Mouse (Mus musculus) embryo, embryonic 10 days (tissue): ENCODE measurements around the gene Tm6sf2.

Experiments
- DNase-seq: peaks from one replicate; pipeline ENCODE4 v3.0.0-alpha.2; 2015; ENCODE audit warnings: low spot score

Gene Tm6sf2

GRCm38 (mm10) chr8:70089296-70089960 lies 16.7 kb downstream of the Tm6sf2 start:
- DNase-seq, result peak; percentile 28

GRCm38 (mm10) chr8:70092786-70093185 lies 20.1 kb downstream of the Tm6sf2 start:
- no peak for DNase-seq

GRCm38 (mm10) chr8:70099276-70099675 lies 26.6 kb downstream of the Tm6sf2 start:
- DNase-seq, result no peak

- no peak for DNase-seq
These were observed 27.5 kb downstream of the Tm6sf2 start for GRCm38 (mm10) chr8:70100241-70100640.

- DNase-seq, result peak; percentile 57
These were observed 31.8 kb downstream of the Tm6sf2 start for GRCm38 (mm10) chr8:70104506-70104905.

- DNase-seq, result no peak
These were observed 32.2 kb downstream of the Tm6sf2 start for GRCm38 (mm10) chr8:70104922-70105321.

GRCm38 (mm10) chr8:70110451-70110850 lies 37.7 kb downstream of the Tm6sf2 start:
- DNase-seq, result no peak

- no peak for DNase-seq
These were observed 38.6 kb downstream of the Tm6sf2 start for GRCm38 (mm10) chr8:70111192-70111795.

- no peak for DNase-seq
These were observed 39.8 kb downstream of the Tm6sf2 start for GRCm38 (mm10) chr8:70112401-70113016.

GRCm38 (mm10) chr8:70114488-70114887 lies 41.8 kb downstream of the Tm6sf2 start:
- no peak for DNase-seq

- DNase-seq, result no peak
These were observed 42.2 kb downstream of the Tm6sf2 start for GRCm38 (mm10) chr8:70114892-70115291.

GRCm38 (mm10) chr8:70117611-70118010 lies 44.9 kb downstream of the Tm6sf2 start:
- DNase-seq, result peak; percentile 87

- DNase-seq, result peak; percentile 58
These were observed 46.3 kb downstream of the Tm6sf2 start for GRCm38 (mm10) chr8:70118726-70119700.

GRCm38 (mm10) chr8:70120667-70121066 lies 47.9 kb downstream of the Tm6sf2 start, which contains the start of gene Ncan:
Gene Ncan, minus strand, starts transcription at chr8:70120873.
- peak; percentile 93 for DNase-seq

GRCm38 (mm10) chr8:70122863-70123262 lies 50.1 kb downstream of the Tm6sf2 start:
- no peak for DNase-seq

- no peak for DNase-seq
These were observed 52.3 kb downstream of the Tm6sf2 start for GRCm38 (mm10) chr8:70124992-70125391.

- no peak for DNase-seq
These were observed 55.7 kb downstream of the Tm6sf2 start for GRCm38 (mm10) chr8:70128435-70128834.

- no peak for DNase-seq
These were observed 56.7 kb downstream of the Tm6sf2 start for GRCm38 (mm10) chr8:70129309-70129952.
